Mouse (Mus musculus) thymus, adult 18-20 months (tissue): Measurements from ENCODE around the gene Shank2.

Experiments used
- DNase-seq, 2 experiments: peaks; one replicate each; pipeline ENCODE4 v3.0.0; 2022; ENCODE audit warnings: mixed read lengths in 2 of 2

Shank2 gene

DNA sequence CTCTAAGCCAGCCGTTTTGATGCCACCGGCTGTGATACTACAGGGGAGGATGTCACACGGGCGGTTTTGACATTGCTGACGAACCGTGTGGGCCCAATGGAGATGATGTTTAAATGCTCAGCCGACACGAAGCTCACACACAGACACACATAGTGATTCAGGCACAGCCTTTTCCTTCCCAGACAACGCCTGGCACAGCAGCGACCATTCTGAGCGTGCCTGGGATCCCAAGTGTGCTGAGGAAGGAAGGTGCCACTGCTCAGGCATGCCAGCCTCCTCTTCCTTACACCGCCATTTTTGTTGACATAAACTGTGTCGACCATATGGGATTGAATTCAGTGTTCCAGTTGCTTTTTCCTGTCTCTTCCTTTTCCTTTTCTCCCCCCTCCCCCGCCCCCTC is 172.6 kb downstream of the Shank2 start:
- DNase-seq = no peak

DNA sequence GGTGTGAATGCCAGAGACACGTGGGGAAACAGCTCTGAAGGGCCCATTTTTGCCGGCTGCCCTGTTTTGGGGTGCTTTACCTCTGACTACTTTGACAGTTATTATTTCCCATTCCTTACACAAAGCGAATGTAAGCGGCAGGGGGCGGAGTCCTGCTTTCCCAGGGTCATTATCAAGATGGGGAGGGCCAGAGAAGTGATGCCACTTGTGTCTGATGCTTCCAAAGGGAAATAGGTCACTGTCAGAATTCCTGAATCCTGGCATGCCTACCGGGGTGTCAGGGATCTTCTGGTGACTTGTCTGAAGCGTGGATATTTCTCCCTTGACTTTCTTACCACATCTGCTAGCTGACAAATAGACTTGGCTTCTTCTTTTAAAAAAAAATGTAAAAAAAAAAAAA is 173.3 kb downstream of the Shank2 start:
- DNase-seq = no peak

DNA sequence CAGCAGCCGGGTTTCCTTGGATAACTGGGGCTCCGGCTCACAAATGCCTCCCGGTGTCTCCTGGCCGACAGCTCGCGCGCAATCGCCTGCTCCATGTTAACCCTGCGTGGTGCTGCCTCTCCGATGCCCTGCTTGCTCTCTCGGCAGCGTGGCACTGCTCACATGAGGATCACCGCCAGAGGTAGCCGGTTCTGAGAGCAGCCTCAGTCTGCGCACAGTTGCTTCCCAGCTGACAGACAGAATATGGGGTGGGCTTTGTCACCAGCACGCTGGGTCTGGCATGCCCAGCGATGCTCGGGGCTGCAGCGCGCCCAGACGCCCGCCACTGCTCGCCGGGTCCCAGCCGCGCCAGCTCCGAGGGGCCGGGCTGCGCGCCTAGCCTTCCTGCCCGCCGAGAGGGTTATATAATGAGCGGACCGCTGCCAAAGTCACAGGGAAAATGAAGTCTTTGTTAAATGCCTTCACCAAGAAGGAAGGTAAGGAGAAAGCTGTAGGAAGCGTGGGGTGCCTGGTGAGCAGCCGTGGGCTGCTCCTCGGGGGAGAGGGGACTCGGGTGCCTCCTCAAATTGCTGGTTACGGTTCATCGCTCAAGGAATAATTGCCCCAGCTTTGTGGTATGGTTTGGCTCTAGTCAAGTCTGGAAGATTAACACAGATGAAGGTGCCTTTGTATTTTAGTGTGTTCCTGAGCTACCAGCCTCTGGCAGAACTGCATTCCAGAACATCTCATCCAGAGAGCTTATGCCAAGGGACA is 173.9 kb downstream of the Shank2 start:
- DNase-seq = no peak

DNA sequence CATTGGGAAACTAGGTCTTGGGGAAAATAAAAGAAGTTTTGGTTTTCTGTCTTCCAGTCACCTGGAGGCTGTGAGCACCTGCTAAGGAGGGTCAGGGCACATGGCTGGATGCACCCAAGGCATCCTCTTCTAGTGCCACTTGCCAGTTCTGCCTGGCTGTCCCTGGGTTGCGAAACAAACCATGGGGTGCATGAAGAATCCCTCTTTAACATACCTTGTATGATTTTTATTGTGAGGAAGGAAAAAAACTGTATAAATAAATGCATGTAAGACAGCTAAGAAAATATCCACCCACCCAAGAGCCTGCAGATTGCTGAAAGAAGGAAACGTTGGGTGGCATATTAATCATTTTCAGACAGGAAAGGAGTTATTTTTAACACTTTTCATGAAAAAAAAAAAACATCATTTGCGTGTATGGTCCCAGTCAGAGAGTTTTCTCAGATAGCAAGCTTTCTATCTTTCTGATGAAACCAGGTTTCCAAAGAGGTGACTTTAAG is 174.6 kb downstream of the Shank2 start:
- DNase-seq = no peak

DNA sequence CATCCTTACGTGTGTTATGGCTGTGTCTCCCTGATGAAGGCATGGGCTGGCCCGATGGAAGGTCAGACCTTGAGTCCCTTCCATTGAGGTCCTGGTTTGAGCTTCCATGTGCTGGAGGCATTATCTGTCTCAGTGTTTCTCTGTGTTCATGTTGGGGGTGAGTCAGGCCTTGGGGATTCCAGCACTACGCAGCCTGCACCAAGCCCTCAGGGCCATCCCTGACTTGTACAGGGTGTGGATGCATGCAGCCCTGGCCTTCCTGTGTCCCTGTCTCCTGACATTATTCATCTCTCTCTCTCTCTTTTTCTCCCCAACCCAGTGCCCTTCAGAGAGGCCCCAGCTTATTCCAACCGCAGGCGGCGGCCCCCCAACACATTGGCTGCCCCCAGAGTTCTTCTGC is 177.7 kb downstream of the Shank2 start:
- no peak for DNase-seq

DNA sequence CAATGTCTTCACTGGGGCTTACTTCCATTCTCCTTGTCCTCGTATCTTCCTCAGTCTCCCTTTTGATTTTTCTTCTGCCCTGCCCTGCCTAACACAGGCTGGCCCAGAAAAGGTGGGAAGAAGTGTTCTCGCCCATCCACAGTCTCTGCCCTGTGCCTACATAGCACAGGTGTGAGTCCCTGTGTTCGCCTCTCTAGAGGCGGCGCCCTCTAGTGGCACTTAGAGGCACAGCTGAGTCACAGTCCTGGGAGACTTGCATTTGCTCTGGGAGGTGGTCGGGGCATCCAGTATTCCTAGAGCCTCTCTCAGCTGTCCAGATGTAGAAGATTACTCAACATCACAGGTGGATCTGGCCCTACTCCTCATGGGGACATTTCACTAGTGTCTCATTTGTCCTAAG is 179.2 kb downstream of the Shank2 start:
- peak; percentile 5 for DNase-seq

DNA sequence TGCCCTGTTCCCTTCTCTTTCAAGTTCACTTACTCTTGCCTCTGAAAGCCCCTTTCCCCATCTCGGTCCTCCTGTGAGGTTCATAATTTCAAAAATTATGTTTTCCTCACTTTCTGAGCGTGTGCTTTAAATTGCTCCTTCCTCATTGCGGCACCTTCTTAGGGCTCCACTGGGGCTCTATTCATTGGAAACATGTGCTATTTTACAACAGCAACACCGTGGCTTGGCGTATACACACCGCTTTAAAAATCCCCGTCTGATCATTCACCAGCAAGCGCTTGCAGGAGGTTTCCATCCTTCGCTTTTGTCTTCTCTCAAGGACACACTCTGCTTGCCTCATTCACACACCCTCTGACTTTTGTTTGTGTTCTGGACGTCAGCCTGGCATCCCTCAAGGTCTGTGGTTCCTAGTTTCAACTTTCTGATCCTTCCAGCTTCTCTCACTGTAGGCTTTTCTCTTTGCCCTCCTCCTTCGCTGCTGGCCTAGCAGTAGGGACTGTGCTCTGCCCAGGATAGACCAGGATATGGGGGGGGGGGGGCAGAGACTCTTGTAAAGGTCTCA is 186.2 kb downstream of the Shank2 start:
- no peak for DNase-seq

DNA sequence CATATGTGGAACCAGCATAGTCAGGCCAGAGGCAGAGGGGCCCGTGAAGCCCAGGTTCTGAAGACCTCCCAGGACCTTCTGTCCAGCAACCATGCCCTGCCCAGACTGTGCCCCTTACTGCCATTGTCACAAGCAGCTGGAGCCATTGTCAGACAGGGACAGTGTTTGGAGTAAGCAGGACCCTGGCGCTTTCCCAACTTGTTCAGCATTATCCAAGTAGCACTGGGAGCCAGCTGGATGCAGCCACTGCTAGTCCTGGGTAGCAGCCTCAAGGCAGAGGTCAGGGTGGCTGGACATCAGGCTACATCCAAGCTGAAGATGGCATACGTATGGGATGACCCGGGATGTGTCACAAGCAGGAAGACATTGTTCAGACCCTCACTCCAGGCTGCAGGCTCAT is 187.7 kb downstream of the Shank2 start:
- DNase-seq = no peak

- no peak for DNase-seq
These were observed 196.8 kb downstream of the Shank2 start for GRCm38 (mm10) chr7:144198491-144198890.

- DNase-seq = no peak
These were observed 200.4 kb downstream of the Shank2 start for GRCm38 (mm10) chr7:144202017-144202682.

- DNase-seq = no peak
These were observed 202.6 kb downstream of the Shank2 start for GRCm38 (mm10) chr7:144204290-144204689.

GRCm38 (mm10) chr7:144205161-144205560 is 203.4 kb downstream of the Shank2 start:
- DNase-seq = no peak

DNA sequence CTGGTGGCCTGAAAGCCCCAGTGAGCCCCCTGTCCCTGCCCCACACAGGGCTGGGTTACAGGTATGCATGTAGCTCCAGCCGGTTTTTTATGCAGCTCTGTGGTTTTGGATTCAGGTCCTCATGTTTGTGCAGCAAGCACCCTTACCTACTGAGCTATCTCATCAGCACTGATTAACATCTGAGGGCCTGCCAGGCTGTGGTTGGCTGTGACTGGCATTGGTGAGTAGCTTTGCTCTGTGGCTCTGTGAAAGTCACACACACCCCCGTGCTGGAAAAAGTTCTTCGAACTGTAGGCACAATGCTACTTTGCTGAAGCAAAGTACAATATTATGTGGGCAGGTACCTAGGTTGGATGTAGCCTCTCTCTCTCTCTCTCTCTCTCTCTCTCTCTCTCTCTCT is 204.1 kb downstream of the Shank2 start:
- DNase-seq = no peak

GRCm38 (mm10) chr7:144206254-144206653 is 204.5 kb downstream of the Shank2 start:
- no peak for DNase-seq

DNA sequence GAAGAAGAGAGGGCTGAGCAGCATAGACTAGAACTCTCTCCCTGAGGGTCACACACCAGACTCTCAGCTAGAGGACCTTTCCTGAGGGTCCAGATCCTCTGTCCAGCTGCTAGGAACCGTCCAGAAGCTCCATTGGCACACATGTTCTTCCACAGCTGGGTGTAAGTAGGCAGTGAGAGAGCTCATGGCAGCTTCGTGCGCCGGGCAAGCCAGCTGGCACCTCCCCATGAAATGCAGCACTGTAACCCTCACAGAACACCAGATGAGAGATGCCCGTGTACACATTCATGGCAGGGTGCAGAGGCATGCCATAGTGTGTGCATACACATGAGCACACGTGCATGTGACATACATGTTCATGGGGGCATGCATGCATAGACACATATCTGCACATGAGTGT is 205.4 kb downstream of the Shank2 start:
- no peak for DNase-seq

- DNase-seq = peak in 1 of 2 experiments; percentile 3
These were observed 206.1 kb downstream of the Shank2 start for GRCm38 (mm10) chr7:144207849-144208248.

- no peak for DNase-seq
These were observed 206.9 kb downstream of the Shank2 start for GRCm38 (mm10) chr7:144208628-144209027.

DNA sequence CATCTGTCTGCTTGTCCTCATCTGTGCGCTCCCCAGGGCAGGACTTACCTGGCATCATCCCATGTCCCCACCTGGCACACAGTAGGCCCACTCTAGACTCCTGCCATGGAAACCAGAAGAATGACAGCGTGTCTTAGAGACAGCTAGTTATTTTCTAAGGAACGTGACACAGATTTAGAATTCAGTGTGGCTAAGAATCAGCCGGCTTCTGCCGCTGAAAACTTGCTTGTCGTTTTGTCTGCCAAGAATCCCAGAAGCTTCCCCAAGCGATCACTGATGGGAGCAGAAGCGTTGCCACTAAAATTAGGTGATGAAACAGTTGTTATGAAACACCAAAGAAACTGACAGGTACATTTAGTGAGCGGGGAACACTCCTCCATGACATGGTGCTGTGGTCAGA is 208.8 kb downstream of the Shank2 start:
- no peak for DNase-seq

- no peak for DNase-seq
These were observed 211.0 kb downstream of the Shank2 start for GRCm38 (mm10) chr7:144212694-144213093.

DNA sequence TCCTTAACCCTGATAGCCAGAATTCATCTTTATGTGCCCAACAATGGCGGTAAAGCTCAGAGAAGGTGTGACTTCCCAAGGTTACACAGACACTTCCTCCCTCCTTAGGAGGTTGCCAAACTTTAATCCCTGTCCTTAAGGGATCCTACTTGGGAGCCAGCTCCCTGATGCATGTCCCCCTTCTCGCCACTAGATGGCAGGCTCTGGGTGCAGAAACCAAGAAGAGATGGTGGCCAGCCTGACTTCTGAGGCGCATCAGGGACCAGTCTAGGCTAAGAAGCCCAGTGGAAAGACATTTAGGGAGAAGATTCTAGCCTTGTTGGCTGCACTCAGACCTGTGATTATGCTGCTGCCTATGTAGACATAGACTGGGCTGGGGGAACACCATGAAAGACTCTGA is 215.5 kb downstream of the Shank2 start:
- DNase-seq = no peak

DNA sequence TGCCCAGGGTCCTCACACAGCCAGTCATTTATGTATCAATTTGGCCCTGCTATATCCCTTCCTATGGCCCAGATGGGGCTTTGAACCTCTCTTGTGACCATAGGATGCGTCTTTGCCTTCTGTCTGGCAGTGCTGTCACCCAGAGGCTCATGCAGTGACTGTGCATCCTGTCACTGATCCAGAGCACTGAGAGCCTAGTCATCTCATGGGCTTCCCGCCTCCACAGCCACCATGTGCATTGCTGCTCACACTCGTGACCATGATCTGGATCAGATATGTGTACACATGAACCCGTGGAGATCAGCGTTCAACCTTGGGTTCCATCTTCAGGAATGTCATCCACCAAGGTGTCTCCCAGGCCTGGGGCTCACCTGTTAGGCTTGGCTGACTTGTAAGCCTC is 227.0 kb downstream of the Shank2 start:
- DNase-seq = no peak

DNA sequence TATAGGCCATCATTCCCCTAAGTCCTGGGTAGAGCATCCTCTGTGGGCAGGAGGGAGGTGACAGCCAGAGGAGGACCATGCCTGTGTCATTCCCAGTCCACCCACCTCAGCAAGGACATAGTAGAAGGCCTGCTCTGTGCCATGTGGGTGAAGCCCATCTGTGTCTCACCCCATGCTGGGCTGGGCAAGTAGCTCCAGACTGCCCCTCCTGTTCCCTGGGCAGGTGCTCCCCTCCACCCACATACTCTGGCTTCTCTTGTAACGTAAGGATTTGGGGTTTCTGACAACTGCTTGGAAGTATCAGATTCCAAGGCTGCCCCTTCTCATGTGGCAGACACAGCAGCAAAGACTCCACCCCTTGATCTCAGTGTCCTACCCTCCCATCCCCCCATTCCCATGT is 227.7 kb downstream of the Shank2 start:
- no peak for DNase-seq

- no peak for DNase-seq
These were observed 230.5 kb downstream of the Shank2 start for GRCm38 (mm10) chr7:144232132-144232706.

GRCm38 (mm10) chr7:144233479-144233878 is 231.8 kb downstream of the Shank2 start:
- no peak for DNase-seq
